In genomic region chr11:64187007-64187406, GRCm38 (mm10) we compare ENCODE assay signal across 19 mouse cellular contexts.
DNase-seq lines count a peak whose midpoint lies in the region; TF ChIP-seq lines count a peak whose summit lies in the region.
"Had no signal": no experiment of that assay in that cellular context is flagged by ENCODE, and none has a peak within 500 bp of the region (broad histone marks: within the 10 kb centered on the region; RNA-seq: fewer than 3 reads in every experiment).

No protein-coding gene starts in this region.

- no peak overlapping the region for H3K9ac ChIP-seq in CH12.LX (ENCODE audit: insufficient read depth, low read depth)
- H3K9ac ChIP-seq: embryonic facial prominence, embryonic 13.5 days; hindbrain, embryonic 12.5 days; limb, embryonic 15.5 days; liver, embryonic 15.5 days; midbrain, embryonic 15.5 days had no signal

- dilution Hi-C loops in CH12.LX (cut with MboI; ENCODE audit: extremely low pct_ligation_motif_present, extremely low pct_unique_long_range_greater_than_20kb, low sequenced_read_pairs), result no loop called here

- no peak for TF ChIP-seq CTCF in CH12.LX (conservative IDR thresholded peaks at IDR 0.05 in 1 of 2, IDR thresholded peaks at IDR 0.05 in 1 of 2; ENCODE audit: low read depth in 2 of 2, low read length in 2 of 2)

- peaks cover 15 to 28% of the 10 kb centered on the region in 2 experiments for H3K4me1 ChIP-seq in CH12.LX (ENCODE audit: control insufficient read depth in 1 of 2, insufficient read depth in 2 of 2)
- H3K4me1 ChIP-seq: embryonic facial prominence, embryonic 13.5 days; heart, embryonic 10.5 days; limb, embryonic 15.5 days had no signal

- no peaks in the 10 kb centered on the region for H3K9me3 ChIP-seq in CH12.LX (replicated peaks; ENCODE audit: low read length)
- H3K9me3 ChIP-seq: embryonic facial prominence, embryonic 13.5 days; heart, embryonic 10.5 days; hindbrain, embryonic 12.5 days; limb, embryonic 15.5 days; liver, embryonic 15.5 days; midbrain, embryonic 15.5 days had no signal

- TF ChIP-seq EP300 in CH12.LX (IDR thresholded peaks at IDR 0.05; ENCODE audit: low read length), result no peak

- no peaks in the 10 kb centered on the region for H3K27me3 ChIP-seq in CH12.LX (replicated peaks)
- H3K27me3 ChIP-seq: embryonic facial prominence, embryonic 13.5 days; hindbrain, embryonic 12.5 days; limb, embryonic 15.5 days; liver, embryonic 15.5 days; midbrain, embryonic 15.5 days had no signal

- H3K36me3 ChIP-seq in CH12.LX (replicated peaks in 1 of 2; ENCODE audit: control insufficient read depth in 1 of 2, insufficient read depth in 1 of 2, low read length in 1 of 2), result no peaks in the 10 kb centered on the region
- H3K36me3 ChIP-seq: embryonic facial prominence, embryonic 13.5 days; heart, embryonic 10.5 days; hindbrain, embryonic 12.5 days; limb, embryonic 15.5 days; liver, embryonic 15.5 days; midbrain, embryonic 15.5 days had no signal

- in situ Hi-C loops in CH12.LX (cut with MboI; ENCODE audit: low pct_ligation_motif_present, low pct_unique_long_range_greater_than_20kb, low sequenced_read_pairs), result no loop called here

- H3K4me2 ChIP-seq in CH12.LX (ENCODE audit: insufficient read depth, low read depth, poor library complexity, severe bottlenecking), result no peak overlapping the region
- H3K4me2 ChIP-seq: embryonic facial prominence, embryonic 13.5 days; hindbrain, embryonic 12.5 days; limb, embryonic 15.5 days; liver, embryonic 15.5 days; midbrain, embryonic 15.5 days had no signal

- no peak for TF ChIP-seq RAD21 in CH12.LX (IDR thresholded peaks at IDR 0.05; ENCODE audit: low read depth, low read length)

- H3K4me3 ChIP-seq in CH12.LX (replicated peaks in 1 of 3; ENCODE audit: low read depth in 2 of 3, low read length in 2 of 3, poor library complexity in 1 of 3), result no peak overlapping the region
- H3K4me3 ChIP-seq: embryonic facial prominence, embryonic 13.5 days; heart, embryonic 10.5 days; hindbrain, embryonic 12.5 days; limb, embryonic 15.5 days; liver, embryonic 15.5 days; midbrain, embryonic 15.5 days had no signal

- TF ChIP-seq POLR2A in CH12.LX (IDR thresholded peaks at IDR 0.05; ENCODE audit: low read depth, low read length), result no peak

- DNase-seq in CD4-positive, CD25-positive, alpha-beta regulatory T cell, adult 2 months (ENCODE audit: low read depth, low spot score), result peak; percentile 63
- peak; percentile 46 for DNase-seq in CH12.LX (ENCODE audit: extremely low read depth)
- DNase-seq in cerebellum, postnatal 10 days, result peak; percentile 32 to 41
- peak; percentile 80 for DNase-seq in naive thymus-derived CD4-positive, alpha-beta T cell, adult 2 months (ENCODE audit: low read depth)
- no peak for DNase-seq in right cerebral cortex, postnatal 36 days (ENCODE audit: low spot score in 2 of 2)
- no peak for DNase-seq in frontal cortex, postnatal 25 days (ENCODE audit: low spot score in 2 of 2)
- DNase-seq in layer of hippocampus, adult 9-10 months (ENCODE audit: low spot score), result no peak
- DNase-seq in heart, postnatal 4 days, result no peak
- DNase-seq: adrenal gland, postnatal 36 days; gastrocnemius, postnatal 36 days; layer of hippocampus, postnatal 36 days; right cerebral cortex, postnatal 25 days had no signal

- H3K27ac ChIP-seq in CH12.LX (ENCODE audit: insufficient read depth, low read depth), result no peak overlapping the region
- H3K27ac ChIP-seq: embryonic facial prominence, embryonic 13.5 days; heart, embryonic 10.5 days; hindbrain, embryonic 12.5 days; kidney, postnatal 0 days; limb, embryonic 15.5 days; liver, embryonic 15.5 days; midbrain, embryonic 15.5 days had no signal

- no peaks in the 10 kb centered on the region for H3K79me2 ChIP-seq in CH12.LX (replicated peaks; ENCODE audit: control insufficient read depth, extremely low read depth, insufficient read depth, poor library complexity, severe bottlenecking)

TF ChIP-seq in CH12.LX, 34 proteins besides CTCF, POLR2A, EP300 and RAD21:
- no peak for TF ChIP-seq MAZ (IDR thresholded peaks at IDR 0.05; ENCODE audit: low read depth, low read length)
- TF ChIP-seq HCFC1 (IDR thresholded peaks at IDR 0.05; ENCODE audit: low read depth, low read length), result no peak
- TF ChIP-seq JUN (IDR thresholded peaks at IDR 0.05; ENCODE audit: insufficient read depth, low read depth, low read length), result no peak
- TF ChIP-seq E2F4 (IDR thresholded peaks at IDR 0.05; ENCODE audit: insufficient replicate concordance, low read depth, low read length), result no peak
- no peak for TF ChIP-seq TBP (conservative IDR thresholded peaks at IDR 0.05; ENCODE audit: low read depth, low read length)
- TF ChIP-seq CHD2 (IDR thresholded peaks at IDR 0.05; ENCODE audit: low read length), result no peak
- TF ChIP-seq JUND (conservative IDR thresholded peaks at IDR 0.05; ENCODE audit: low read depth, low read length), result no peak
- 0 out of 2 replicates have a peak, but pooled peaks have one; percentile 24 for TF ChIP-seq RCOR1 (conservative IDR thresholded peaks at IDR 0.05; ENCODE audit: low read depth, low read length)
- no peak for TF ChIP-seq ZNF384 (IDR thresholded peaks at IDR 0.05; ENCODE audit: low read depth, low read length)
- no peak for TF ChIP-seq USF2 (conservative IDR thresholded peaks at IDR 0.05; ENCODE audit: low read depth, low read length)
- TF ChIP-seq ZMIZ1 (IDR thresholded peaks at IDR 0.05; ENCODE audit: low read depth, low read length), result no peak
- no peak for TF ChIP-seq TCF12 (IDR thresholded peaks at IDR 0.05; ENCODE audit: low read depth, low read length)
- no peak for TF ChIP-seq UBTF (IDR thresholded peaks at IDR 0.05; ENCODE audit: low read depth, low read length)
- TF ChIP-seq SIN3A (IDR thresholded peaks at IDR 0.05; ENCODE audit: low read length), result peak; percentile 22; the same call in 1 of the 2 replicates
- no peak for TF ChIP-seq POLR2AphosphoS2 (IDR thresholded peaks at IDR 0.05; ENCODE audit: low read depth, low read length)
- TF ChIP-seq ELF1 (IDR thresholded peaks at IDR 0.05; ENCODE audit: low read depth, low read length), result peak; percentile 24; the same call in 1 of the 2 replicates
- TF ChIP-seq PAX5 (IDR thresholded peaks at IDR 0.05; ENCODE audit: low read length), result no peak
- TF ChIP-seq ZC3H11A (IDR thresholded peaks at IDR 0.05; ENCODE audit: low read depth, low read length), result no peak

Comparison
In these comparisons a context has a peak if more than half of its experiments do, and no peak if none do; other contexts are left out.
1. DNase-seq: peak in CD4-positive, CD25-positive, alpha-beta regulatory T cell, adult 2 months (single experiment), CH12.LX (single experiment), cerebellum, postnatal 10 days (2 of 2) and naive thymus-derived CD4-positive, alpha-beta T cell, adult 2 months (single experiment); none in right cerebral cortex, postnatal 36 days (0 of 2), frontal cortex, postnatal 25 days (0 of 2), layer of hippocampus, adult 9-10 months (single experiment) and heart, postnatal 4 days (single experiment).